ENCODE assay signal across 17 mouse cellular contexts in genomic region chr13:92967025-92967610, GRCm38 (mm10).
DNase-seq lines count a peak whose midpoint lies in the region; ATAC-seq and TF ChIP-seq lines count a peak whose summit lies in the region.
"Had no signal": no experiment of that assay in that cellular context is flagged by ENCODE, and none has a peak within 500 bp of the region (broad histone marks: within the 10 kb centered on the region; RNA-seq: fewer than 3 reads in every experiment).

No protein-coding gene starts in this region.

- WGBS in heart, embryonic 10.5 days: 66% methylated on average over 1 of the region's 1 CpGs
- WGBS in midbrain, postnatal 0 days: 38% methylated on average over 1 of the region's 1 CpGs
- WGBS in midbrain, embryonic 16.5 days: 52% methylated on average over 1 of the region's 1 CpGs

- peak; percentile 76 for DNase-seq in heart, adult 11 months
- DNase-seq in heart, embryonic 10.5 days (ENCODE audit: low spot score): no peak
- DNase-seq in midbrain, postnatal 0 days (ENCODE audit: low spot score): peak; percentile 24
- peak; percentile 57 to 64 for DNase-seq in gastrocnemius, adult 8-10 months (ENCODE audit: low spot score in 2 of 2)
- no peak for DNase-seq in frontal cortex, postnatal 25 days (ENCODE audit: low spot score in 2 of 2)
- DNase-seq in lung, postnatal 4 days: no peak
- DNase-seq: adrenal gland, postnatal 25 days; cerebellum, postnatal 36 days; kidney, adult 18-20 months; liver, postnatal 0 days; right cerebral cortex, postnatal 4 days had no signal

- no peak overlapping the region for H3K9ac ChIP-seq in midbrain, postnatal 0 days (replicated peaks; ENCODE audit: low read length, poor library complexity, severe bottlenecking)
- no peak overlapping the region for H3K9ac ChIP-seq in midbrain, embryonic 16.5 days (ENCODE audit: low read depth, low read length)
- H3K9ac ChIP-seq: embryonic facial prominence, embryonic 12.5 days; hindbrain, embryonic 15.5 days; limb, embryonic 12.5 days; liver, postnatal 0 days; midbrain, embryonic 12.5 days had no signal

- H3K4me1 ChIP-seq in heart, embryonic 10.5 days: no peaks in the 10 kb centered on the region
- no peaks in the 10 kb centered on the region for H3K4me1 ChIP-seq in midbrain, postnatal 0 days (ENCODE audit: insufficient read depth, low read length)
- no peaks in the 10 kb centered on the region for H3K4me1 ChIP-seq in midbrain, embryonic 16.5 days (ENCODE audit: control insufficient read depth, insufficient read depth, low read length)
- H3K4me1 ChIP-seq: embryonic facial prominence, embryonic 12.5 days; hindbrain, embryonic 15.5 days; limb, embryonic 12.5 days; midbrain, embryonic 12.5 days had no signal

- no peaks in the 10 kb centered on the region for H3K27me3 ChIP-seq in heart, embryonic 10.5 days (ENCODE audit: insufficient read depth, poor library complexity, severe bottlenecking)
- H3K27me3 ChIP-seq in midbrain, postnatal 0 days (ENCODE audit: insufficient read depth, low read length): no peaks in the 10 kb centered on the region; the same call in 1 of the 2 replicates
- H3K27me3 ChIP-seq in midbrain, embryonic 16.5 days (ENCODE audit: control insufficient read depth, insufficient read depth, low read depth, low read length): no peaks in the 10 kb centered on the region
- H3K27me3 ChIP-seq: embryonic facial prominence, embryonic 12.5 days; hindbrain, embryonic 15.5 days; limb, embryonic 12.5 days; midbrain, embryonic 12.5 days had no signal

- ATAC-seq in midbrain, postnatal 0 days (ENCODE audit: low FRiP score): no peak
- ATAC-seq in midbrain, embryonic 16.5 days: no peak
- ATAC-seq: liver, postnatal 0 days had no signal

- H3K9me3 ChIP-seq in heart, embryonic 10.5 days: no peaks in the 10 kb centered on the region
- H3K9me3 ChIP-seq in midbrain, postnatal 0 days (ENCODE audit: low read length): no peaks in the 10 kb centered on the region
- no peaks in the 10 kb centered on the region for H3K9me3 ChIP-seq in midbrain, embryonic 16.5 days (replicated peaks; ENCODE audit: control insufficient read depth, low read length, poor library complexity, severe bottlenecking)
- H3K9me3 ChIP-seq: embryonic facial prominence, embryonic 12.5 days; hindbrain, embryonic 15.5 days; limb, embryonic 12.5 days; midbrain, embryonic 12.5 days had no signal

- H3K4me2 ChIP-seq in midbrain, postnatal 0 days (ENCODE audit: low read depth, low read length, poor library complexity, severe bottlenecking): no peak overlapping the region
- no peak overlapping the region for H3K4me2 ChIP-seq in midbrain, embryonic 16.5 days (ENCODE audit: low read length)
- H3K4me2 ChIP-seq: embryonic facial prominence, embryonic 12.5 days; hindbrain, embryonic 15.5 days; limb, embryonic 12.5 days; midbrain, embryonic 12.5 days had no signal

- no peak for TF ChIP-seq CTCF in midbrain, postnatal 0 days (IDR thresholded peaks at IDR 0.05)

- no peak overlapping the region for H3K27ac ChIP-seq in heart, embryonic 10.5 days
- H3K27ac ChIP-seq in midbrain, postnatal 0 days (ENCODE audit: low read depth, low read length): no peak overlapping the region
- no peak overlapping the region for H3K27ac ChIP-seq in midbrain, embryonic 16.5 days (ENCODE audit: low read length)
- H3K27ac ChIP-seq: embryonic facial prominence, embryonic 12.5 days; hindbrain, embryonic 15.5 days; limb, embryonic 12.5 days; macrophage; midbrain, embryonic 12.5 days had no signal

- no peaks in the 10 kb centered on the region for H3K36me3 ChIP-seq in heart, embryonic 10.5 days
- no peaks in the 10 kb centered on the region for H3K36me3 ChIP-seq in midbrain, postnatal 0 days (ENCODE audit: insufficient read depth, low read length)
- H3K36me3 ChIP-seq in midbrain, embryonic 16.5 days (ENCODE audit: control insufficient read depth, insufficient read depth, low read length): no peaks in the 10 kb centered on the region
- H3K36me3 ChIP-seq: embryonic facial prominence, embryonic 12.5 days; hindbrain, embryonic 15.5 days; limb, embryonic 12.5 days; midbrain, embryonic 12.5 days had no signal

- no peak overlapping the region for H3K4me3 ChIP-seq in heart, embryonic 10.5 days
- H3K4me3 ChIP-seq in midbrain, postnatal 0 days (ENCODE audit: low read depth, low read length): no peak overlapping the region
- no peak overlapping the region for H3K4me3 ChIP-seq in midbrain, embryonic 16.5 days (ENCODE audit: low read depth, low read length)
- H3K4me3 ChIP-seq: embryonic facial prominence, embryonic 12.5 days; hindbrain, embryonic 15.5 days; limb, embryonic 12.5 days; midbrain, embryonic 12.5 days had no signal

Comparison
In these comparisons a context has a peak if more than half of its experiments do, and no peak if none do; other contexts are left out.
1. DNase-seq: peak in heart, adult 11 months (single experiment), midbrain, postnatal 0 days (single experiment) and gastrocnemius, adult 8-10 months (2 of 2); none in heart, embryonic 10.5 days (single experiment), frontal cortex, postnatal 25 days (0 of 2) and lung, postnatal 4 days (0 of 2).